Mouse (Mus musculus) gonadal fat pad, adult 2 months (tissue): Measurements from ENCODE around the gene Pank4. TPM values are rescaled to one million over a fixed set of nuclear protein-coding genes. Genes with fewer than 3 reads are reported as not detected.

Experiments
- DNase-seq: peaks from one replicate; pipeline ENCODE4 v3.0.0-alpha.2; 2012; ENCODE audit warnings: low read depth
- polyA plus RNA-seq: library from polyadenylated mRNA; depleted of rRNA; stranded (reverse); fragments of >200 nt; gene quantifications from 2 replicates; pipeline ENCODE4 v1.2.3, GENCODE M21; 2012; rRNA removed

Gene Pank4
- polyA plus RNA-seq = 33.1 and 36.1 TPM in 2 replicates

DNA sequence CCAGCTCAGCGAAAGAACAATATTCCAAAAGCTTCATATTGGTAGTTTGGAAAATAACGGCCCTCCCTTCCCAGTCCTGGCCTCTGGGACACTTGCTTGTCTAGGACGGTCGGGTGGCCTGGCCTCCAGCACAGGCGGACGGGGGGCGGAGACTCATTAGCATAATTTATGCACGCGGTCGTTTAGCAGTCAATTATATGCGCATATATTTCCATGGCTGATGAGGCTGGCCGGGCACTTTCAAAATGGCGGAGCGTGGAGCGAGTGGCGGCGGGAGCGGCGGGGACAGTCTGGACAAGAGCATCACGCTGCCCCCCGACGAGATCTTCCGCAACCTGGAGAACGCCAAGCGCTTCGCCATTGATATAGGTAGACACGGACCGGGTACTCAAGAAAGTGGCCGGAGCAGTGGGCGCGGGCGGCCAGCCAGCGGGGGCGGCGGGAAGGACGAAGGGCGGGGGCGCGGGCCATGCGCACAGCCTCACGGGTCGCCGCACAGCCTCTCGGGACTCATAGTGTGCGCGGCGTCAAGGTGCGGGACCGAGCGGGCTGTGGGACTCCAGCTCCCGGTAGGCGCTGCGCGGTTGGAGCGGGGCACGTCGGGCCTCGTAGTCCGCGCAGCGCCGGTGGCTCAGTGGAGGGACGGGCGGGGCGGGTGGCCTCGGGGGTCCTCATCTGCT is at the start of gene Pank4:
Pank4 (plus strand) TSS at position 223 of the 680 bp plus-strand sequence.
- no peak for DNase-seq

DNA sequence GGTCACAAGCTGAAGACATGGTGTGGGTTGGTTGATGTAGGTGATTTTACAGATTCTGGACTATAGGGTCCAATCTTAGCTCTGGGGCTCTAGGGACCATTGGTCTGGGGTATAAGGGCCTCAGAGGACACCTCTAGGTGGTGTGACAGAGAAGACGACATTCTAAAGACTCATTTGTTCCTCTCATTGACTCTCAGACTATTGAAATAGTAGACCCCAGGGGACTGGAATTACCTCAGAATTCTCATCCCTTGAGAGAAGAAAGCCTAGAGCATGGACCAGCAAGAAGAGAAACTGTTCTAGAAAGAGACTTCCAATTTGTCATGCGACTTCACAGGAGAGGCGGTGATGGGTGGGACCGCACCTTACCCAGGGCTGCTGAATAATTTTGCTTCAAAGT is 49.7 kb upstream of the Pank4 start:
- no peak for DNase-seq

DNA sequence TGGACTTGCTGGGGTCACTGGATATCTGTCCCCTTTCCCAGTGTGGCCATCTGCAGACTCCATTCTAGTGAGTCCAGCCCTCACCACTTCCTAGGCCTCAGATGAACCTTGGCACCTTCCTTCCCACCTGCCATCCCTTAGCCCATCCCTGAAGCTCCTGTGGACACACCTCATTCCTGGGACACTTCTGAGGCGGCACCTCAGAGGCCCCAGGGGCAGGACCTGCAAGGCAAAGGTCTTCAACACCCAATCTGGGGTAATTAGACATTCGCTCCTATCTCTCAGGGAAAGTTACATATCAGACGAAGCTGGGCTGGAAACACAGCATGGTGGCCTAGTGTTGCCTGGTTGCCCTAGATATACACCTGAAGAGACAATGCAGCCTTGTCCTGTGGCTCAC is 49.2 kb upstream of the Pank4 start:
- no peak for DNase-seq

GRCm38 (mm10) chr4:154915286-154915685 is 48.6 kb upstream of the Pank4 start:
- DNase-seq = no peak

DNA sequence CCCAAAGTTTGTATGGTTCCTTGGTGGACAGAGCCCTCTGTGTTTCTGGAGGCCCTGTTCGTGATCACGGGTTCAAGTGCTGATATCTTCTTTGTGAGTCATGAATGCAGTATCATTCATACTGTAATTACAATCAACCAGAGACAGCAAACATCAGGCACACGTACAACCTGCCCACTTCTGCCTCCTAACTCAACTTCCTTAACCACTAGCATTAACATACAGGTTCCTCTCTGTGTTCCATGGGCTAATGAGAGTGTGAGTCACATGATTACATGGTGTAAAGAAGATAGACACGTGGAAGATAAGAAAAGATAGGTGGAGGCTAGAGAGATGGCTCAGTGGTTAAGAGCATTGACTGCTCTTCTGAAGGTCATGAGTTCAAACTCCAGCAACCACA is 47.3 kb upstream of the Pank4 start:
- DNase-seq = no peak

DNA sequence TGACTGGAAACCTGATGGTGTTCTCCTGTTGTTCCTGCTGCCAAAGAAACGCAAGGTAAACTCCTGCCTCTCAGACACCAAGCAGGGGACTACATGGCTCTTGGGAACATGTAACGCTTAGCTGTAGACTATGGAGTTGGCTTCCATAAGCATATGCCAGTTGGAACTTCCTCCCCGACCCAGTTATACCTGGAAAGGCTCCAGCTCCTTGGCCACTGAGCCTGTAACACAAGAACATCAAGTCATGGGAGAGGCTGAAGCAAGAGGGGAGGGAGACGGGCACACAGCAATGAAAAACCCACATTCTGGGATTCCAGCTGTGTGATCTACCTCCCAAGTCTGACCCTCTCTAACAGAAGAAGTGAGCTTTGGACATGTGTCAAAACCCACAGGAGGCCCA is 41.6 kb upstream of the Pank4 start:
- no peak for DNase-seq

DNA sequence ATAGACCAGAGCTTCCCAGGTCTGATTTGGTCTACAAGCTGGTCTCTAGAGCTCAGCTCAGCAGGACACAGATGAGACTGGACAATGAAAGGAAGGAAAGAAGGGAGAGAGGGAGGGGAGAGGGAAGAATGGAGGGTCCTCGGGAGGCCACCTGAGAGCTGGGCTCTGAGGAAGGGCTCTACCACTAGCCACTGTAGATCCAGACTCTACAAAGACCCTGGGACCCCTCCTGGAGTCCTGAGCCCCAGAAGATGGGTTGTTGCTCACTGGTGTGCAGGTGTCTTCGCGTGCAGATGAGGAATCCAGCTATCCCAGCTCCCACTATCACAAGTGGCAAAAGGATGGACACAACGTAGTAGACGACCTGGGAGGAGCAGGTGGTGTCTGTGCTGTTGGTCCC is 41.0 kb upstream of the Pank4 start:
- DNase-seq = no peak

DNA sequence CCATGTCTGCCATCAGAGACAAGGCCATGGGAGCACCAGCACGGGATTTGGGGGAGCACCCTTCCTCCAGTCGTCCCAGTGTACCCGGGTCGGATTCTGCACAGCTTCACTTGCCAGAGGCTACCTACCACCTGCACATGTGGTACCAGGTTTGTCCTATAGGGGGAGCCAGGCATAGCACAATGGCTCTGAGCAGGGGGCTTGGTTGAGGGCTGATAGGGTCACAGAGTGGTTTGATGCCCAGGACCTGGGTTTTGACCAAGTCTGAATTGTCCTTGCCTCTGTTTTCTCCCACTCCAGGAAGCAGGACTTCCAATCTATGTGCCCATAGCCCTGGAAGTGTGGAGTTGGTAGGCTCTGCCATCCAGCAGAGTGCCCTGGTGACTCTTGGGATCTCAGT is 38.5 kb upstream of the Pank4 start:
- DNase-seq = no peak

DNA sequence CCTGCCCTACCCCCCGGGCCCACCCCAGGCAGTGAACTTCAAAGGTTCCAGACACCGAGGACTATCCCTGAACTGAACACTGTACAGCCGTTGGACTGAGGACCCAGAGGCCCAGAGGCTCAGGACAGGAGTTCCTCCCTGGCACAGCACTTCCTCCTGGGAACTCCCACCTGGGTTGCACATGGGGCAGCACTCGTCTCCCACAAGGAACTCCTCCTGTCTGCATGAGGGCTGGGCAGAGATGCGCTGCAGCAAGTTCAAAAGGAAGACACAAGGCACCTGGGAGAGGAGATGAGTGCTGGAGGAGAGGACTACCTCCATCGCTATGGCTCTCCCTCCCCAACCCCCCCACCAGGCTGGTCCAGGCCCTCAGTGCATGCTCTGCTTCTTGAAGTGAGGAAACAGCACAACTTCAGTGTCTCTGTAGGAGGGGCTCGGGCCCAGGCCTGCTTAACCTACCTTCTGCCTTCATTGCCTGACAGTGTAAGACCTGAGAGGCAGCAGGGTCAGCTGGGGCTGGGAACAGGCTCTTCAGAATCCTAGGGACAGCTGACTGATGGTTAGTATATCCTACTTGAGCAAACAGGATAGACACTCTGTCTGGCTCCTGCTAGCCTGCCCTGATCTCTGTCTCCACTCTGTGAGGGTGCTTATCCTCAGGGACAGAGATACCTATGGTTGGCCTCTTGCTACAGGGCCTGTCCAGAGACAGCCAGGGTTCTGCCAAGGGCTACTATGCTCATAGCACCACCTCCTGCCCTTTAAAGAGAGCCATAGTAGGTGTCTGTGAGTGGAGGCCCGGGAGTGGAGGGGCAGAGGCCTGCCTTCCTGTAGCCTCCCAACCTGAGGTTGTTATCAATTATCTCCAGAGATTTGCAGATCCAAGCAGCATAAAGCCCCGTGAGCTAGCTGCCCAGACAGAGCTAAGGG is 36.7 kb upstream of the Pank4 start:
- no peak for DNase-seq

DNA sequence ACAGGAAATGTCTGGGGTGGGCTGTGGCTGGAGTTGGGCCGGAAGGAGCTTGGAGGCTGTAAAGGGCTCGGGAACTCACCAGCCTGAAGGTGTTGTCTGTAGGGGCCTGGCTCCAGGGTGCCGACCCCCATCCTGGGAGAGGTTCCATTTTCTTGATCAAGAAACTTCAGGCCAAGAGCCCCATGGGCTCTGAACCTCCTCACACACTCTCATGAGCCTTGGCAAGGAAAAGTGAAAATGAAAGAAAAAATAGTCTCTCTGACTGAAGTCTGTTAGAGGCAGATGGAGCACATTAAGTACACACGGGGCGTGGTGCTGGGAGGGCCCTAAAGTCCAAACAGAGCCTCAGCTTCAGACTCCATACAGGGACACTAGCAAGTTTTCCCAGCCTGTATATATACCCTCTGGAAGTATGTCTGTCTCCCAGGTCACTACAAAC is 36.0 kb upstream of the Pank4 start:
- no peak for DNase-seq

DNA sequence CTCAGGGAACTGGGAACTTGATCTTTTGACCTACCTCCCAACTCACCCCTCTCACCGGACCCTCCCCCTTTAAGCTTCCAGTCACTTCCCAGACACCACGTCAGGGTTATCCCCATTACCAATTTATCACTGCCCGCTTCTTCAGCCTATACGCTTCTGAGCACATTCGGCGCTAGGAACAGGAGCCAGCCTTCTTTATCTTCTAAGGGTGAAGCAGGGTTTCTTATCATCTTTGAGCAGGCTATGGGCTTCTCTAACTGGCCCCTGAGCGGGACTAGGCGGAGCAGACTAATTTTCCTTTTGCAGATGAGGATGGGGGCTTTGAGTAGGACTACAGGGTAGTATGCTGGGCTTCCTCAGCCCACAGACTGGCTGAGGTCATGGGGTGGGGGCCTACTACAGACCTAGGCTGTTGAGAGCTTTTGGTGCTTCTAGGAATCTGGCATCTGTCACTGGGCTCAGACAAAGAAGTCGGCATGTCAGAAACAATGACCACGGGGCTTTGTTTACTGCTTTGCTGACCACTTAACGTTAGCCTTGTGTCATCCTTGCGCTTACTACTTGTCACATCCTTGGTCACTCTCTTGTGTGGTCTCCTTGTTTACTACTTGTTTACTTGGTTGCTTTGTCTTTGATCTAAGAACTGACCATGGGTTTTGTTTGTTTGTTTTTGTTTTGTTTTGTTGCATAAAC is 35.4 kb upstream of the Pank4 start, which contains the start of gene Tnfrsf14:
Tnfrsf14 (minus strand) TSS at position 169 of the 693 bp plus-strand sequence.
- DNase-seq = no peak

DNA sequence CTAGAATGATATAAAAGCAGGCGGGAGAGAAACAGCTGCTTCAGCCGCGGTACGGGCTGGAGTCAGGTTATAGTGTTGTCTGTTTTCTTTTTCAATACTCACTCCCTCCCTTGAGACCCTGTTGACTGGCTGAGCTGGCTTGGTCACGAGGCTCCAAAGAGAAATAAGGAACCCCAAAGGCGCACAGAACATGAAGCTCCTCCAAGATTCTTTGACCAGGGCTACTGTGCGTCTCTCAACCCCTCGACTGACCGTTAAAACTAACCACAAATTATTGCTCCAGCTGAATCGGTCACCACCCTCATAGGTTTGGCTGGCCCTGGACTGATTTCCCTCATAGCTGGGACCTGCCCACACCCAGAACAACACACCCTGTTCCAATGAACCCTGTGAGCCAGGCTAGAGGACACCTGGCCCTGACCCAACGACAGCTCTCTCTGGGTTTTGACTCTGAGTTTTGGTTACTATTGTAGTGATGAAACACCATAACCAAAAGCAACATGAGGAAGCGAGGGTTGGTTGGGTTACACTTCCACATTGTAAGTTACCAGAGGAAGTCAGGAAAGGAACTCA is 34.7 kb upstream of the Pank4 start:
- no peak for DNase-seq

DNA sequence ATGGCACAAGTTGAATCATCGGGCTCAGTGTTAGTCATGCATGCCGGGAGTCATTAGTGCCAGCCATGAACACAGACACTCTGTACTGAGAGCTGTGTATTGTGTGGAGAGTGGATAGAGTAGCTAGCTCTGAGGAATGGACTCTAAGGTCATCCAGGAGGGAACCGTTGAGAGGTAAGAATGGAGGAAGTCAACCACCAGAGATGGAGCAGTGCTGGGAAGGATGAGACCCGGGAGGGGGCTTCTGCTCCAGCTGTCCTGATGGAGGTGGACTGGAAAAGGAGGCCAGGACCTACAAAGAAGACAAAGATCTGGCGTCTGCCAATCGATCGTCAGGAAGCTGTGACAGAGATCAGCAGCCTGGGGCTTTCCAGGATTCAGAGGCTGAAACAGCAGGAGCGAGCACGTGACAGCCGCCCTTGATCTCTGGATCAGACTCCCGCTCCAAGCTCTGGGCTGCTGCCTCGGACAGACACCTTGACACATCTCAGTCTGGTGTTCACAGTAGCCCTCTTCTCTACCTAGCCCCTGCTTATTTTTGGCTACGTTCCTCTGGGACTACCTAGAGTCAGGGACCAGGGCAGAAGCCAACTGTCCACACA is 30.5 kb upstream of the Pank4 start:
- no peak for DNase-seq

- no peak for DNase-seq
These were observed 29.1 kb upstream of the Pank4 start for GRCm38 (mm10) chr4:154934800-154935199.

DNA sequence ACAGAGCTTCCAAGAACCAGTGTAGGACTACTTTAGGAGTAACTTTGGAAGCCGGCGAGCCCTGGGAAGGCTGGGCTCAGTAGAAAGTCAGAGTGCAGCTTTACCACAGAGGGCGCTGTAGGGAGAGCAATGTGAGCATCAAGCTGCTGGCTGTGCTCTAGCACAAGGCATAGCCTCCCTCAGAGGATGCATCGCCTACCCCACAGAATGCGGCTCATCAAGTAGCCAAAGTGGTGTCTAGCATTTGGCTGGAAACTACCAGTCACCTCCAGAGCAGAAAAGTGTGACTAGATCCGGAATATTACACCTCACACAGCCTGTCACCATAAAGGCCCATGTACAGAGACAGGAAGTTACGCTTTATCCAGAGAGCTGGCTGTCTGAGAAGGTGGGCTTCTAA is 28.1 kb upstream of the Pank4 start:
- no peak for DNase-seq

DNA sequence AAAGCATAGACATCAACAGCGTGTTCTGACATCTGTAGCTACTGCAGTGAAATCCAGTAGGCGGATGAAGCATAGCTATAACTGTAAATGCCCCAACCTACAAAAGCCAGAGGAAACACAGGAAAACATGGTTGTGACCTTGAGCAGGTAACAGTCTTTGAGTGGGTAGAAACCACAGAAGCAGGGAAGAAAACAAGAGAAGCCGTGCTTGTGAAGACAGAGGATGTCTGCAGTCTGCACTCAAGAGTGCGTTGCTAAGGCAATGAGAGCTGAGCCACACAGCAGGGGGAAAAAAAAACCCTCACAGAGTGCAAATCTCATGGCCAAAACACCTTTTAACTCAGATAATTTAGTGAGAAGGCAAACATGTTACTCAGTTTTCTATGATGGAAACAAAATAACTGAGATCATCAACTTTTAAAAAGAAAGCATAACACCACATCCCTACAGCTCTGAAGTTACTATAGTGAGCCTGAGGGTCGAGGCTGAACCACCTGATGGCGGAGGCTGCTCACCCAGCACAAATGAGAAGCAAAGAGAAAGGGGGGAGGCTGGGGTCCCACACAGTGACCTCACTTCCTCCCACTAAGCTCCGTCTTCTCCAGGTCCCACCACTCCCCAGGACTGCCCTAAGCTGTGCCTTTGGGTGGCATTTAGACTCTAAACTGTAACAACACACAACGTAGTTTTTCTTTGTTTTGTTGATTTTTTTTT is 27.2 kb upstream of the Pank4 start:
- no peak for DNase-seq

DNA sequence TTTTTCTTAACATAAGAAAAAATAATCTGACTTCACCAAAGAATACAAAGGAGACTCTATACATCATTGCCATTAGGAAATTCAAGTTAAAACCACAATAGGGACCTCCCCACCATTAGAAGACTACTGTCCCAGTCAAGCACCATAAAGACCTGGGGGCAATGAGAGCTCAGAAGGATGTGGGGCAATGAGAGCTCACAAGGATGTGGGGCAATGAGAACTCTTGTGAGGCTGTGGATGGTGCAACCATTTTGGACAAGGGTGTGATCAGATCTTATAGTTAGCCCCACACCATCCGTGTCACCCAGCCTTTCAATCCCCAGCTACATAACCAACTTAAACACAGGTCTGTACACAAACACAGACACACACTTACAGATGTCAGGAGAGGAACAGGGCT is 26.2 kb upstream of the Pank4 start:
- DNase-seq = no peak

DNA sequence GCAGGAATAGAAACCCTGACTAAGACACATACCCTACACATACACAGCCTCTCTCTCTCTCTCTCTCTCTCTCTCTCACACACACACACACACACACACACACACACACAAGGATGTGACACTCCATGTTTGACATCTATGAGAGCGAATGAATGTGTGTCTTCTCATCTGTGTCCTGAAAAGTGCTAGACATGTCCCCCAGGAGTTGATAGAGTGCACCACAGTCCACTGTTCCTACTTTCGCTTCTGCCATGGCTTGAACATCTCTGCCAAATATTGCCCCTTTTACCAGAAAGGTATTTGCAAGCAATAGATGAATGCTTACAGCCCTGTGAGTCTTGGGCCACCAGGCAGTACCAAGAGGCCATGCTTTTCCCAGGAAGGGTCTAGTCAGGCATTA is 23.8 kb upstream of the Pank4 start:
- DNase-seq = no peak

DNA sequence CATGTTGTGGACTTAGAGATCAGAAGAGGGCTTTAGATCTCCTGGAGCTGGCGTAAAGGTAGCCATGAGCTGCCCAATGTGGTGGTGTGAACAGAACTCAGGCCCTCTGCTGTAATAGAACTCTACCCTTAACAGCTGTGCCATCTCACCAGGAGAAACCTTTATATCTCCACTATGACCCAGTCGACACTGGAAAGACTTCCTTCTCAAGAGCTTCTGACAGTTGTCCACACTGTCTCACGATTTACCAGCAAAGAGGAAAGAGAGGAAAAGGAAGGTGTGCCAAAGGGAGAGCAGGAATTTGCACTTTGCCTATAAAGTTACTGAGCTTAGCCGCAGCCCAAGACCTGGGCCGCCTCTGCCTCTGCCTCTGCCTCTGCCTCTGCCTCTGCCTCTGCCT is 22.1 kb upstream of the Pank4 start:
- DNase-seq = no peak

GRCm38 (mm10) chr4:154942632-154943322 is 21.1 kb upstream of the Pank4 start:
- no peak for DNase-seq
